Mouse (Mus musculus) midbrain, embryonic 15.5 days (tissue): ENCODE data around the gene Kdm2a. TPM values are rescaled to one million over a fixed set of nuclear protein-coding genes. Genes with fewer than 3 reads are reported as not detected.

Experiments
- ATAC-seq: fragments of 200-750 bp; cut with Nextera tagmentation; replicated peaks from 2 replicates; pipeline ENCODE4 v1.8.0; 2017; ENCODE audit warnings: moderate TSS enrichment
- H3K27ac ChIP-seq: fragments of 300-500 bp; sonication (generic); 2 replicates; pipeline ENCODE4 v1.5.1; 2015; ENCODE audit warnings: mild to moderate bottlenecking, inconsistent platforms
- H3K27me3 ChIP-seq: fragments of 300-500 bp; sonication (generic); replicated peaks from 2 replicates; pipeline ENCODE4 v1.6.1; 2015; ENCODE audit warnings: inconsistent platforms
- H3K36me3 ChIP-seq: fragments of 300-500 bp; sonication (generic); replicated peaks from 2 replicates; pipeline ENCODE4 v1.6.1; 2015; ENCODE audit warnings: inconsistent platforms
- H3K4me1 ChIP-seq: fragments of 300-500 bp; sonication (generic); 2 replicates; pipeline ENCODE4 v1.6.1; 2015; ENCODE audit warnings: inconsistent platforms
- H3K4me2 ChIP-seq: fragments of 300-500 bp; sonication (generic); 2 replicates; pipeline ENCODE4 v1.6.1; 2015; ENCODE audit warnings: inconsistent platforms, mild to moderate bottlenecking, moderate library complexity
- H3K4me3 ChIP-seq: fragments of 300-500 bp; sonication (generic); 2 replicates; pipeline ENCODE4 v1.5.1; 2015; ENCODE audit warnings: mild to moderate bottlenecking, inconsistent platforms
- H3K9ac ChIP-seq: fragments of 300-500 bp; sonication (generic); 2 replicates; pipeline ENCODE4 v1.6.1; 2015; ENCODE audit warnings: mild to moderate bottlenecking, inconsistent platforms
- H3K9me3 ChIP-seq: fragments of 300-500 bp; sonication (generic); 2 replicates; pipeline ENCODE4 v1.6.1; 2016; ENCODE audit warnings: inconsistent platforms
- WGBS: fragments of 180-500 bp; shearing (Covaris S2); methylation state at CpG from one replicate; pipeline ENCODE4 v1.1.7; 2015; ENCODE audit warnings: mixed read lengths; 5-methylcytosine and 5-hydroxymethylcytosine counted together
- polyA plus RNA-seq: library from polyadenylated mRNA; unstranded; fragments of >200 nt; fragmentation: Nextera tagmentation; extraction: Ambion mirVana; gene quantifications from 2 replicates; pipeline ENCODE4 v1.2.1, GENCODE M21; 2015

Kdm2a gene
- polyA plus RNA-seq = 37.0 and 38.8 TPM in 2 replicates

GRCm38 (mm10) chr19:4397798-4398629 is at the start of gene Kdm2a:
TSS of gene Kdm2a (minus strand) at chr19:4398285.
- WGBS = under 1% methylated on average over 82 of the region's 82 CpGs
- H3K9ac ChIP-seq = peak within 1 kb of the TSS; percentile 75
- peak within 1 kb of the TSS; percentile 98 for H3K27ac ChIP-seq
- H3K4me2 ChIP-seq = peak within 1 kb of the TSS; percentile 89
- no peaks in the 10 kb centered on the region for H3K9me3 ChIP-seq
- peak within 1 kb of the TSS; percentile 100 for H3K4me3 ChIP-seq
- H3K4me1 ChIP-seq = peaks cover 23% of the 10 kb centered on the region
- peak; percentile 62 for ATAC-seq
- no peaks in the 10 kb centered on the region for H3K36me3 ChIP-seq
- no peaks in the 10 kb centered on the region for H3K27me3 ChIP-seq

DNA sequence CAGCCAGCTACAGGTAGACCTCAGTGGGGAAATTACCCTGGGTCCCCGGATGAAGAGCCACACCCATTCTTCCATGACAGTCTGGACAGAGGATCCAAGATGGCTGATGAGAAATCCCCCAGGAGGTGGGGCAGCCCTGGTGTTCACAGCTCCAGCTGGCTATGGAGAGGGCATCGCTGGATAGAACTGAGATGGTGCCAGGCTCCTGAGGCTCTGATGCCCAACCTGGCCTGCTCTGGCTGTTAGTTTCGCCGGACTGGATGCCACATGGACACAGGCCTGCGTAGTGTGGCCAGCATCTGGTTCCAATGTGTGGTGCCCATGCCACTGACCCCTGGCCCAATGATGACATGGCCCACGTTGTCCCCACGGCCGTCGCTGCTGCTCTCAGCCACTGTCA is 49.4 kb upstream of the Kdm2a start:
- Histone ChIP-seq H3K27me3 (no peaks in the 10 kb centered on the region), H3K4me3 (no peak overlapping the region), H3K9ac (no peak overlapping the region), H3K36me3 (no peaks in the 10 kb centered on the region), H3K4me1 (no peaks in the 10 kb centered on the region), H3K9me3 (no peaks in the 10 kb centered on the region), H3K4me2 (no peak overlapping the region), H3K27ac (no peak overlapping the region)
- 89% methylated on average over 9 of the region's 9 CpGs for WGBS
- no peak for ATAC-seq

DNA sequence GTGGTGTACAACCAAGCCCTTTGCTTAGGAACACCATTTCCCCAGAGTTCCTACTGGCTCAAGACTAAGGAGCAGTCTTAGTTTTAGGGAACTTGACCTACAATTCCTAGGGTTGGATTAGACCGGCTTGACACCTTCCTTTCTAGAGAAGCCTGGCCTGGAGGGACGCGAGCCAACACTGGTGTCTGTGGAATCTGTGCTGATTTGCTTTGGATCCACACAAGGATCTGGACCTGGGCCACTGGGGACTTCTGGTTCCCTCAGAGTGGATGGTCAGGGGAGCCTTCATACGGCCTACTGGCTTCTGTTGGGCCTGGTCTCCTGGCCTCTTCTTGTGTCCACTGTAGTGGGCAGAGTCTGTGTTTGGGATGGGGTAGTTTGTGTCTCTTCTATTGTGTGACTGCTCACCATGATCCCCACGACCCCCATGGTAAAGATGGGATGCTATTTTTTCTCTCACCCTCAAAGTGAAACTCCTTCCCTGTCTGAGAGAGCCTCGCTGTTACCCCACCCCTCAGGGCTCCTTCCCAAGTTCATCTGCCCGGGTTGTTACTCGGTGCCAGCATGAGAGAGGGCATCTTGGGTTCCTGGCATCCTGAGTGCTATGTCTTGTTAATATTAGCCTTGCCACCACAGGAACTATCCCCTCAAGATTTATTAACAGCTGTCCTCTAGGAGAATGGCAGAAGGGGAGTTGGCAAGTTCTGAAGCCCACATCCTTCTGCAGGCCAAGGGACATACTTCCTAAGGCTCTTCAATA is 48.8 kb upstream of the Kdm2a start:
- Histone ChIP-seq H3K9ac (no peak overlapping the region), H3K9me3 (no peaks in the 10 kb centered on the region), H3K36me3 (no peaks in the 10 kb centered on the region), H3K27me3 (no peaks in the 10 kb centered on the region), H3K27ac (no peak overlapping the region), H3K4me1 (no peaks in the 10 kb centered on the region), H3K4me2 (no peak overlapping the region), H3K4me3 (no peak overlapping the region)
- no peak for ATAC-seq
- WGBS = 86% methylated on average over 8 of the region's 8 CpGs

GRCm38 (mm10) chr19:4442408-4442807 is 44.3 kb upstream of the Kdm2a start:
- no peaks in the 10 kb centered on the region for H3K9me3 ChIP-seq
- H3K27me3 ChIP-seq = peaks cover 28% of the 10 kb centered on the region
- 8% methylated on average over 3 of the region's 3 CpGs for WGBS
- no peak overlapping the region for H3K4me3 ChIP-seq
- H3K9ac ChIP-seq = no peak overlapping the region
- H3K36me3 ChIP-seq = no peaks in the 10 kb centered on the region
- peaks cover 10% of the 10 kb centered on the region for H3K4me1 ChIP-seq
- H3K4me2 ChIP-seq = no peak overlapping the region
- H3K27ac ChIP-seq = no peak overlapping the region
- no peak for ATAC-seq

- Histone ChIP-seq H3K9ac (no peak overlapping the region), H3K9me3 (no peaks in the 10 kb centered on the region), H3K4me2 (no peak overlapping the region), H3K27me3 (peaks cover 28% of the 10 kb centered on the region), H3K36me3 (no peaks in the 10 kb centered on the region), H3K4me1 (peaks cover 10% of the 10 kb centered on the region), H3K27ac (no peak overlapping the region), H3K4me3 (no peak overlapping the region)
- 44% methylated on average over 10 of the region's 10 CpGs for WGBS
- no peak for ATAC-seq
Measured at GRCm38 (mm10) chr19:4441621-4442161, 43.6 kb upstream of the Kdm2a start.

- H3K9me3 ChIP-seq = no peaks in the 10 kb centered on the region
- peaks cover 28% of the 10 kb centered on the region for H3K27me3 ChIP-seq
- no peak overlapping the region for H3K27ac ChIP-seq
- no peak overlapping the region for H3K9ac ChIP-seq
- H3K4me3 ChIP-seq = no peak overlapping the region
- 23% methylated on average over 6 of the region's 6 CpGs for WGBS
- H3K4me1 ChIP-seq = peaks cover 10% of the 10 kb centered on the region
- no peaks in the 10 kb centered on the region for H3K36me3 ChIP-seq
- no peak for ATAC-seq
- H3K4me2 ChIP-seq = no peak overlapping the region
Measured at GRCm38 (mm10) chr19:4441090-4441591, 43.1 kb upstream of the Kdm2a start.

GRCm38 (mm10) chr19:4440222-4440621 is 42.1 kb upstream of the Kdm2a start:
- Histone ChIP-seq H3K4me3 (no peak overlapping the region), H3K4me1 (peaks cover 10% of the 10 kb centered on the region), H3K36me3 (no peaks in the 10 kb centered on the region), H3K27me3 (peaks cover 28% of the 10 kb centered on the region), H3K9me3 (no peaks in the 10 kb centered on the region), H3K9ac (no peak overlapping the region), H3K4me2 (no peak overlapping the region), H3K27ac (no peak overlapping the region)
- WGBS = 10% methylated on average over 8 of the region's 8 CpGs
- no peak for ATAC-seq

GRCm38 (mm10) chr19:4439161-4439801 is 41.2 kb upstream of the Kdm2a start, which contains the start of gene Rhod:
TSS of gene Rhod (minus strand) at chr19:4439432.
- 0 out of 2 replicates have a peak, but pooled peaks have one; percentile 30 for ATAC-seq
- Histone ChIP-seq H3K4me2 (peak within 1 kb of the TSS; percentile 97), H3K36me3 (no peaks in the 10 kb centered on the region), H3K9ac (peak within 1 kb of the TSS; percentile 46), H3K27ac (no peak within 1 kb of the TSS), H3K4me1 (peaks cover 10% of the 10 kb centered on the region), H3K4me3 (peak within 1 kb of the TSS; percentile 46), H3K9me3 (no peaks in the 10 kb centered on the region), H3K27me3 (peaks cover 28% of the 10 kb centered on the region)
- under 1% methylated on average over 50 of the region's 51 CpGs for WGBS

- Histone ChIP-seq H3K4me1 (peaks cover 10% of the 10 kb centered on the region), H3K4me2 (peak overlapping the region; percentile 97), H3K36me3 (no peaks in the 10 kb centered on the region), H3K9me3 (no peaks in the 10 kb centered on the region), H3K27ac (no peak overlapping the region), H3K27me3 (peaks cover 28% of the 10 kb centered on the region), H3K9ac (peak overlapping the region; percentile 46), H3K4me3 (peak overlapping the region; percentile 46)
- 10% methylated on average over 8 of the region's 8 CpGs for WGBS
- ATAC-seq = no peak
Measured at GRCm38 (mm10) chr19:4438791-4439160, 40.7 kb upstream of the Kdm2a start.

DNA sequence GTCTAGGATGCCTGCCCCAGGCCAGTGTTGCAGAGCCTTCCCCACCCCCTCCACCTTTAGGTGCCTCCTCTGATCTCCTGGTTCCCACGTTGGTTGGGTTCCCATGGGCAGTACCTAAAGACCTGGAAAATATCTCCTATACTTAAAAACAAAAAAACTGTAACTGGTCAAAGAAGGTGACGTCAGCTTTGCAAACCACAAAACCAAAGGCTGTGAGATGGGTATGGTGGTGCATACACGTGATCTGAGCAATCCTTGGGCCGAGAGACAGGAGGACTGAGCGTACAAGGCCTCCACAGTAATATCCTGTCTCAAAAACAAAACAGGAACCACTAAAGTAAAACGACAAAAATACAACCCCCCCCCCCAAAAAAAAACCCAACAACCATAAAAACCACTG is 39.8 kb upstream of the Kdm2a start:
- no peak for ATAC-seq
- Histone ChIP-seq H3K27me3 (peaks cover 28% of the 10 kb centered on the region), H3K9me3 (no peaks in the 10 kb centered on the region), H3K4me1 (peaks cover 10% of the 10 kb centered on the region), H3K36me3 (no peaks in the 10 kb centered on the region), H3K27ac (no peak overlapping the region), H3K4me2 (no peak overlapping the region), H3K4me3 (no peak overlapping the region), H3K9ac (no peak overlapping the region)
- 73% methylated on average over 6 of the region's 6 CpGs for WGBS

DNA sequence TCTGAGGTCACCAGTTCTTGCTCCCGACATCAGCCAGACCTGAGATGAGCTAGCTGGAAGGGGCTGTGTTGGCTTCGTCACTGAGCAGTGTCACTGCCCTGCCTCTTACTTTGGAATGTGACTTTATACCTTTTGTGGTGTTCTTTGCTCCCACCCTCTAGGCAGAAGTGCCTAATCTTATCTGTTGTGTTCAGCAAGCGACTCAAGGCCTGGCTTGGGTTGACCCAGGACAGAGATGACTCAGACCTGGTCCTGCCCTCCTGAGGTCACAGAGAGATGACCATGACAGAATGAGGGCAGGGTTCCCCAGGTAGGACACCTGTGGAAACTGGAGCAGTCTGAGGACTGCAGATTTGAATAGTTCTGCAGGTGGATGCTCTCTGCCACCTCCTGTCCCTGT is 38.2 kb upstream of the Kdm2a start:
- Histone ChIP-seq H3K9me3 (no peaks in the 10 kb centered on the region), H3K4me1 (peaks cover 10% of the 10 kb centered on the region), H3K4me3 (no peak overlapping the region)

GRCm38 (mm10) chr19:4434999-4435398 is 36.9 kb upstream of the Kdm2a start:
- 92% methylated on average over 1 of the region's 1 CpGs for WGBS

More for the DNA sequence above, 38.2 kb upstream of the Kdm2a start:
- no peak overlapping the region for H3K9ac ChIP-seq
- no peak for ATAC-seq
- peaks cover 28% of the 10 kb centered on the region for H3K27me3 ChIP-seq
- WGBS = 81% methylated on average over 3 of the region's 3 CpGs
- H3K4me2 ChIP-seq = no peak overlapping the region
- H3K36me3 ChIP-seq = no peaks in the 10 kb centered on the region
- H3K27ac ChIP-seq = no peak overlapping the region

More at GRCm38 (mm10) chr19:4434999-4435398, 36.9 kb upstream of the Kdm2a start:
- ATAC-seq = no peak
- no peaks in the 10 kb centered on the region for H3K36me3 ChIP-seq
- H3K9ac ChIP-seq = no peak overlapping the region
- no peaks in the 10 kb centered on the region for H3K9me3 ChIP-seq
- H3K4me2 ChIP-seq = no peak overlapping the region
- no peak overlapping the region for H3K4me3 ChIP-seq
- peaks cover 10% of the 10 kb centered on the region for H3K4me1 ChIP-seq
- H3K27ac ChIP-seq = no peak overlapping the region
- peaks cover 18% of the 10 kb centered on the region for H3K27me3 ChIP-seq
